Mouse (Mus musculus) heart, adult 2 months (tissue): ENCODE measurements around the gene Arsg. TPM values are rescaled to one million over a fixed set of nuclear protein-coding genes. Genes with fewer than 3 reads are reported as not detected.

Experiments
- DNase-seq, 2 experiments: peaks; one replicate each; pipeline ENCODE4 v3.0.0; 2021
- H3K27ac ChIP-seq: fragments of 200-600 bp; 2 replicates; pipeline ENCODE4 v1.8.1; 2022
- H3K27me3 ChIP-seq: fragments of 200-500 bp; 2 replicates; pipeline ENCODE4 v1.6.1; 2012; ENCODE audit warnings: mild to moderate bottlenecking, low read length, inconsistent platforms, mixed read lengths; ENCODE audit not compliant: control insufficient read depth, insufficient read depth
- H3K36me3 ChIP-seq: fragments of 200-500 bp; 2 replicates; pipeline ENCODE4 v1.6.1; 2012; ENCODE audit warnings: low read length, inconsistent platforms; ENCODE audit not compliant: control insufficient read depth, insufficient read depth
- H3K4me1 ChIP-seq: fragments of 200-500 bp; 2 replicates; pipeline ENCODE4 v1.6.1; 2011; ENCODE audit warnings: low read length; ENCODE audit not compliant: control insufficient read depth, insufficient read depth
- H3K4me3 ChIP-seq: fragments of 200-600 bp; 2 replicates; pipeline ENCODE4 v1.8.1; 2022
- H3K79me2 ChIP-seq: fragments of 200-500 bp; replicated peaks from 2 replicates; pipeline ENCODE4 v1.6.1; 2012; ENCODE audit warnings: mild to moderate bottlenecking, inconsistent platforms, low read length, moderate library complexity, mixed read lengths; ENCODE audit not compliant: control insufficient read depth, insufficient read depth
- H3K9ac ChIP-seq: fragments of 200-500 bp; 2 replicates; pipeline ENCODE4 v1.6.1; 2012; ENCODE audit warnings: low read depth, mild to moderate bottlenecking, control low read depth, inconsistent platforms, low read length, mixed read lengths
- CTCF ChIP-seq: fragments of 200-600 bp; IDR thresholded peaks from 2 replicates; pipeline ENCODE4 v1.8.1; 2022; ENCODE audit warnings: antibody characterized with exemption, mild to moderate bottlenecking, moderate library complexity
- EP300 ChIP-seq: fragments of 200-500 bp; IDR thresholded peaks from 2 replicates; pipeline ENCODE4 v1.6.1; 2011; ENCODE audit warnings: low read depth, low read length, control low read depth; ENCODE audit not compliant: insufficient read depth
- POLR2A ChIP-seq: fragments of 200-500 bp; IDR thresholded peaks from 2 replicates; pipeline ENCODE4 v1.6.1; 2011; ENCODE audit warnings: mild to moderate bottlenecking, low read depth, low read length, control low read depth; ENCODE audit not compliant: insufficient read depth
- WGBS: fragments of 180-500 bp; shearing (Covaris S2); methylation state at CpG from one replicate; pipeline ENCODE4 v1.1.7; 2018; 5-methylcytosine and 5-hydroxymethylcytosine counted together
- intact Hi-C: fragments of 180-260 bp; cut with DNase I; formaldehyde crosslinking; loops from one replicate; pipeline ENCODE4 v1.15.1; 2025
- polyA plus RNA-seq: library from polyadenylated mRNA; depleted of rRNA; stranded (reverse); fragments of >200 nt; gene quantifications from 2 replicates; pipeline ENCODE4 v1.2.3, GENCODE M21; 2012
- total RNA-seq, 2 experiments: library from RNA; stranded (reverse); gene quantifications; 2 replicates each; pipeline ENCODE4 v1.2.3; 2021

The Arsg gene
- total and polyA plus RNA-seq, 3 experiments = 1.2 to 1.5 (median 1.3) TPM

GRCm38 (mm10) chr11:109517330-109517729, 44.2 kb downstream of the Arsg start:
- DNase-seq = no peak
- intact Hi-C loops = no loop called here
- H3K79me2 ChIP-seq = no peaks in the 10 kb centered on the region
- H3K36me3 ChIP-seq = no peaks in the 10 kb centered on the region
- H3K9ac ChIP-seq = no peak overlapping the region
- no peak overlapping the region for H3K4me3 ChIP-seq
- TF ChIP-seq CTCF (no peak), POLR2A (no peak), EP300 (no peak)
- H3K27ac ChIP-seq = no peak overlapping the region
- no peaks in the 10 kb centered on the region for H3K4me1 ChIP-seq
- H3K27me3 ChIP-seq = no peaks in the 10 kb centered on the region
- 86% methylated on average over 11 of the region's 11 CpGs for WGBS

GRCm38 (mm10) chr11:109517816-109518215, 44.6 kb downstream of the Arsg start:
- Histone ChIP-seq H3K36me3 (no peaks in the 10 kb centered on the region), H3K9ac (no peak overlapping the region), H3K4me1 (no peaks in the 10 kb centered on the region), H3K27me3 (no peaks in the 10 kb centered on the region), H3K27ac (no peak overlapping the region), H3K79me2 (no peaks in the 10 kb centered on the region), H3K4me3 (no peak overlapping the region)
- WGBS = 83% methylated on average over 3 of the region's 3 CpGs
- TF ChIP-seq CTCF = no peak
- TF ChIP-seq POLR2A = no peak
- TF ChIP-seq EP300 = no peak
- DNase-seq = no peak
- intact Hi-C loops = no loop called here

- 58% methylated on average over 7 of the region's 7 CpGs for WGBS
- no peaks in the 10 kb centered on the region for H3K27me3 ChIP-seq
- H3K4me1 ChIP-seq = no peaks in the 10 kb centered on the region
- DNase-seq = no peak
- TF ChIP-seq EP300 = no peak
- no peak for TF ChIP-seq CTCF
- TF ChIP-seq POLR2A = no peak
- intact Hi-C loops = no loop called here
- H3K27ac ChIP-seq = no peak overlapping the region
- no peaks in the 10 kb centered on the region for H3K36me3 ChIP-seq
- H3K9ac ChIP-seq = no peak overlapping the region
- no peak overlapping the region for H3K4me3 ChIP-seq
- no peaks in the 10 kb centered on the region for H3K79me2 ChIP-seq
Measured at GRCm38 (mm10) chr11:109520958-109521357, 47.8 kb downstream of the Arsg start.

- DNase-seq = no peak
- Histone ChIP-seq H3K4me3 (no peak overlapping the region), H3K27ac (no peak overlapping the region), H3K4me1 (no peaks in the 10 kb centered on the region), H3K79me2 (no peaks in the 10 kb centered on the region), H3K9ac (no peak overlapping the region), H3K36me3 (no peaks in the 10 kb centered on the region), H3K27me3 (no peaks in the 10 kb centered on the region)
- intact Hi-C loops = no loop called here
- 79% methylated on average over 5 of the region's 5 CpGs for WGBS
- no peak for TF ChIP-seq EP300
- TF ChIP-seq POLR2A = no peak
- TF ChIP-seq CTCF = no peak
Measured at GRCm38 (mm10) chr11:109524869-109525268, 51.7 kb downstream of the Arsg start.

- no peaks in the 10 kb centered on the region for H3K79me2 ChIP-seq
- H3K4me1 ChIP-seq = no peaks in the 10 kb centered on the region
- no peaks in the 10 kb centered on the region for H3K36me3 ChIP-seq
- no peak overlapping the region for H3K4me3 ChIP-seq
- 93% methylated on average over 4 of the region's 4 CpGs for WGBS
- DNase-seq = no peak
- intact Hi-C loops = no loop called here
- H3K27me3 ChIP-seq = no peaks in the 10 kb centered on the region
- no peak overlapping the region for H3K9ac ChIP-seq
- TF ChIP-seq EP300 = no peak
- TF ChIP-seq CTCF = no peak
- H3K27ac ChIP-seq = no peak overlapping the region
Measured at GRCm38 (mm10) chr11:109525571-109525970, 52.4 kb downstream of the Arsg start.

- Histone ChIP-seq H3K9ac (no peak overlapping the region), H3K27ac (no peak overlapping the region), H3K27me3 (no peaks in the 10 kb centered on the region), H3K4me1 (no peaks in the 10 kb centered on the region), H3K4me3 (no peak overlapping the region), H3K79me2 (no peaks in the 10 kb centered on the region), H3K36me3 (no peaks in the 10 kb centered on the region)
- TF ChIP-seq CTCF = no peak
- no peak for TF ChIP-seq POLR2A
- no peak for TF ChIP-seq EP300
- intact Hi-C loops = no loop called here
- WGBS = 71% methylated on average over 4 of the region's 4 CpGs
- no peak for DNase-seq
Measured at GRCm38 (mm10) chr11:109530030-109530429, 56.9 kb downstream of the Arsg start.

GRCm38 (mm10) chr11:109535966-109536365, 62.8 kb downstream of the Arsg start:
- Histone ChIP-seq H3K36me3 (no peaks in the 10 kb centered on the region), H3K27me3 (no peaks in the 10 kb centered on the region), H3K79me2 (no peaks in the 10 kb centered on the region), H3K4me1 (no peaks in the 10 kb centered on the region), H3K9ac (no peak overlapping the region), H3K27ac (no peak overlapping the region), H3K4me3 (no peak overlapping the region)
- no peak for DNase-seq
- intact Hi-C loops = no loop called here
- TF ChIP-seq EP300 = no peak
- WGBS = 90% methylated on average over 6 of the region's 6 CpGs
